Mouse (Mus musculus) spleen, postnatal 10 days (tissue): Measurements from ENCODE around the gene Fbxo22.
"Not testable (repeated sequence)": the region's sequence is repeated elsewhere in the genome, so short reads cannot be mapped to it uniquely, and the experiment has no call there.

ENCODE experiments used
- DNase-seq, 2 experiments: peaks; one replicate each; pipeline ENCODE4 v3.0.0; 2021 to 2022; ENCODE audit warnings: low spot score in 2 of 2

The Fbxo22 gene

GRCm38 (mm10) chr9:55208790-55209481 is at the start of gene Fbxo22:
Gene Fbxo22 (plus strand): TSS chr9:55208925.
- DNase-seq, result peak; percentile 73 to 87

GRCm38 (mm10) chr9:55170655-55171412 is 37.9 kb upstream of the Fbxo22 start:
- no peak for DNase-seq

GRCm38 (mm10) chr9:55172195-55172685 is 36.5 kb upstream of the Fbxo22 start:
- DNase-seq, result no peak

- no peak for DNase-seq
Measured at GRCm38 (mm10) chr9:55174235-55174634, 34.5 kb upstream of the Fbxo22 start.

- DNase-seq, result no peak
Measured at GRCm38 (mm10) chr9:55195876-55196275, 12.8 kb upstream of the Fbxo22 start.

GRCm38 (mm10) chr9:55198260-55198659 is 10.5 kb upstream of the Fbxo22 start:
- DNase-seq, result no peak

- no peak for DNase-seq
Measured at GRCm38 (mm10) chr9:55199348-55199747, 9.4 kb upstream of the Fbxo22 start.

GRCm38 (mm10) chr9:55208458-55208789 is 301 bp upstream of the Fbxo22 start:
- DNase-seq, result peak in 1 of 2 experiments; percentile 8

GRCm38 (mm10) chr9:55211611-55212010 is 2.9 kb downstream of the Fbxo22 start:
- no peak for DNase-seq

GRCm38 (mm10) chr9:55213396-55213795 is 4.7 kb downstream of the Fbxo22 start:
- DNase-seq, result no peak

GRCm38 (mm10) chr9:55215056-55215455 is 6.3 kb downstream of the Fbxo22 start:
- no peak for DNase-seq

- DNase-seq, result no peak
Measured at GRCm38 (mm10) chr9:55215648-55216047, 6.9 kb downstream of the Fbxo22 start.

- DNase-seq, result no peak
Measured at GRCm38 (mm10) chr9:55216078-55216477, 7.4 kb downstream of the Fbxo22 start.

GRCm38 (mm10) chr9:55217381-55217780 is 8.7 kb downstream of the Fbxo22 start:
- DNase-seq, result no peak

- no peak for DNase-seq
Measured at GRCm38 (mm10) chr9:55225165-55225737, 16.5 kb downstream of the Fbxo22 start.

GRCm38 (mm10) chr9:55226251-55226650 is 17.5 kb downstream of the Fbxo22 start:
- DNase-seq, result no peak

GRCm38 (mm10) chr9:55228149-55228548 is 19.4 kb downstream of the Fbxo22 start:
- no peak for DNase-seq

- no peak for DNase-seq
Measured at GRCm38 (mm10) chr9:55229010-55229409, 20.3 kb downstream of the Fbxo22 start.

GRCm38 (mm10) chr9:55231544-55231943 is 22.8 kb downstream of the Fbxo22 start:
- DNase-seq, result no peak

- no peak for DNase-seq
Measured at GRCm38 (mm10) chr9:55232110-55232509, 23.4 kb downstream of the Fbxo22 start.

GRCm38 (mm10) chr9:55232586-55232985 is 23.9 kb downstream of the Fbxo22 start:
- DNase-seq, result no peak

GRCm38 (mm10) chr9:55233076-55233475 is 24.4 kb downstream of the Fbxo22 start:
- not testable (repeated sequence) for DNase-seq
